Mouse (Mus musculus) E14TG2a.4 (cell line): ENCODE data around the gene Ppil6.

Experiments used
- CTCF ChIP-seq: conservative IDR thresholded peaks from 2 replicates; pipeline ENCODE4 v1.5.1; 2014; ENCODE audit warnings: low read length
- POU5F1 ChIP-seq: IDR thresholded peaks from 2 replicates; pipeline ENCODE4 v1.6.1; 2014; ENCODE audit warnings: low read length, borderline replicate concordance

DNA sequence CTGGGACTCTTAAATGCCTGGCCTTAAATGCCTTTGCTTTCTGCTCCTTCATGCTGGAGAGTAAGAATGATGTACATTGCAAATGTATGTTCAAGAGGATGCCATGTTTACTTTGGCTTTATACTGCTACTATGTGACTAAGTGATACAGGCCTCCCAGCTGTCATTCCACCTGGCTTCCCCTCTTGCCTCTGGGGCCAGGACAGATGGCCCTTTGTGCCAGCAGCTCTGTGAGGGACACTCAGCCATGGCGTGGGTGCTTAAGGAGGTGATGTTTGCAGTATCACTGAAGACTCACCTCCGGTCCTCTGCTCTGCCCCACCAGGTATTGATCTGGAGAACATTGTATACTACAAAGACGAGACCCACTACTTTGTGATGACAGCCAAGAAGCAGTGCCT is 10.3 kb upstream of the Ppil6 start:
- no peak for TF ChIP-seq CTCF
- TF ChIP-seq POU5F1: no peak
